Mouse (Mus musculus) liver, embryonic 14.5 days (tissue): ENCODE measurements around the gene Plaa. TPM values are rescaled to one million over a fixed set of nuclear protein-coding genes. Genes with fewer than 3 reads are reported as not detected.
"Not testable (repeated sequence)": the region's sequence is repeated elsewhere in the genome, so short reads cannot be mapped to it uniquely, and the experiment has no call there.

Experiments used
- ATAC-seq: fragments of 200-750 bp; cut with Nextera tagmentation; 2 replicates; pipeline ENCODE4 v1.8.0; 2017; ENCODE audit warnings: moderate number of reproducible peaks, mild to moderate bottlenecking, moderate library complexity; ENCODE audit not compliant: insufficient read depth
- DNase-seq, 3 experiments: peaks; one replicate each; pipeline ENCODE4 v3.0.0-alpha.2; 2012 to 2013; ENCODE audit warnings: low read depth in 3 of 3, low spot score in 3 of 3
- H3K27ac ChIP-seq: fragments of 300-500 bp; sonication (generic); 2 replicates; pipeline ENCODE4 v1.5.1; 2014; ENCODE audit warnings: moderate library complexity, mild to moderate bottlenecking, control low read depth, inconsistent platforms
- H3K27me3 ChIP-seq: fragments of 300-500 bp; sonication (generic); 2 replicates; pipeline ENCODE4 v1.6.1; 2014; ENCODE audit warnings: mild to moderate bottlenecking, low read length, moderate library complexity; ENCODE audit not compliant: control insufficient read depth, insufficient read depth
- H3K36me3 ChIP-seq: fragments of 300-500 bp; sonication (generic); replicated peaks from 2 replicates; pipeline ENCODE4 v1.6.1; 2014; ENCODE audit warnings: low read depth; ENCODE audit not compliant: control insufficient read depth, insufficient read depth
- H3K4me1 ChIP-seq, 2 experiments: fragments of 200-500 bp in 1 of 2; fragments of 300-500 bp in 1 of 2; sonication (generic) in 1 of 2; replicated peaks; 2 replicates each; pipeline ENCODE4 v1.6.1; 2012 to 2014; ENCODE audit warnings: antibody characterized with exemption in 1 of 2, inconsistent platforms in 1 of 2, low read length in 1 of 2; ENCODE audit not compliant: control insufficient read depth in 2 of 2, insufficient read depth in 2 of 2
- H3K4me2 ChIP-seq: fragments of 300-500 bp; sonication (generic); 2 replicates; pipeline ENCODE4 v1.6.1; 2014; ENCODE audit warnings: low read depth, mild to moderate bottlenecking, control low read depth, moderate library complexity
- H3K4me3 ChIP-seq, 2 experiments: fragments of 200-500 bp in 1 of 2; fragments of 300-500 bp in 1 of 2; sonication (generic) in 1 of 2; 2 replicates each; pipeline ENCODE4 v1.5.1; 2012 to 2014; ENCODE audit warnings: low read depth in 2 of 2, low read length in 2 of 2, mild to moderate bottlenecking in 2 of 2, control low read depth in 1 of 2, inconsistent platforms in 1 of 2, moderate library complexity in 1 of 2; ENCODE audit not compliant: insufficient read depth in 1 of 2
- H3K9ac ChIP-seq: fragments of 300-500 bp; sonication (generic); replicated peaks from 2 replicates; pipeline ENCODE4 v1.6.1; 2014; ENCODE audit warnings: mild to moderate bottlenecking, control low read depth, moderate library complexity
- H3K9me3 ChIP-seq: fragments of 300-500 bp; sonication (generic); 2 replicates; pipeline ENCODE4 v1.6.1; 2016; ENCODE audit warnings: low read length, mixed read lengths; ENCODE audit not compliant: control insufficient read depth
- CTCF ChIP-seq: IDR thresholded peaks from 2 replicates; pipeline ENCODE4 v1.5.1; 2016; ENCODE audit warnings: antibody characterized with exemption, low read depth, control low read depth
- EP300 ChIP-seq: IDR thresholded peaks from 2 replicates; pipeline ENCODE4 v1.6.1; 2016; ENCODE audit warnings: antibody characterized with exemption, low read depth
- WGBS: fragments of 180-500 bp; shearing (Covaris S2); extraction: QIAGEN DNeasy Blood & Tissue Kit; methylation state at CpG from one replicate; pipeline ENCODE4 v1.1.7; 2014; ENCODE audit not compliant: insufficient replicate concordance; 5-methylcytosine and 5-hydroxymethylcytosine counted together
- polyA plus RNA-seq, 2 experiments: library from polyadenylated mRNA; depleted of rRNA in 1 of 2; stranded (reverse) in 1 of 2; unstranded in 1 of 2; fragments of >200 nt; fragmentation: Nextera tagmentation in 1 of 2; extraction: Ambion mirVana in 1 of 2; gene quantifications; 2 replicates each; pipeline versions ENCODE4 v1.2.1 to v1.2.3; 2012 to 2014

The Plaa gene
- 12.0 and 17.0 TPM in 2 replicates for polyA plus RNA-seq (2012; rRNA removed)
- 26.3 and 30.8 TPM in 2 replicates for polyA plus RNA-seq (2014; fragmentation: Nextera tagmentation; extraction: Ambion mirVana)

DNA sequence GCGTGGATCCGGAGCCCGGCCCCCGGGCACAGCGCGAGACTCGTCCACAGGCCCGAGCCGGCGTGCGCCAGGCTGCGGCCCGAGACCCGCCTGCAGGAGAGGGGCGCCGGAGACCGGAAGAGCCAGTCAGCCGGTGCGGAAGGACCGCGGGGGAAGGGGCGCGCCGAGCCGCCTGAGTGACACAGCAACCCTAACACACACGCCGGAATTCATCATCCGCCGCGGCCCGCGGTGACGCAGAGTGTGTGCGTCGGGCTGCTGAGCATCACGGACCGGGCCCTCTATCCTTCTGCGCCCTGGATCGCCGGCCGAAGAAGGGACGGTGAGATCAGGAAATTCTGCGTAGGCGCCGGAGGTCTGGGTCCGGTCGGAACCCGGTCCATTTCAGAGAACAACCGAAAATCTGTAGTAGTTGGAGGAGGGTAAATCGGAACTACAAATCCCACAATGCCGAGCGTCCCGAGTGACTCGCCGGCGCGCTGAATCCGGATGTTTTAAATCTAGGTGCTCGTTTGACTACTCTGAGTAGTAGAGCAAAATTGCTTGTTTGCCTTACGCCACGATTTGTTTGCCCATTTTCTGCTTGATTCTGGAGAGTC, at the start of gene Plaa:
Gene Plaa (minus strand): TSS at position 214 of the 599 bp plus-strand sequence.
- peak within 1 kb of the TSS; percentile 8 for H3K27ac ChIP-seq
- peak within 1 kb of the TSS; percentile 89 for H3K4me2 ChIP-seq
- no peaks in the 10 kb centered on the region for H3K36me3 ChIP-seq
- under 1% methylated on average over 61 of the region's 61 CpGs for WGBS
- peak within 1 kb of the TSS; percentile 62 for H3K9ac ChIP-seq
- peaks cover 2 to 4% of the 10 kb centered on the region in 2 experiments; a peak in 2 of 4 replicates for H3K4me1 ChIP-seq
- ATAC-seq (peak; percentile 99), DNase-seq (peak; percentile 74 to 79 (median 75))
- no peaks in the 10 kb centered on the region for H3K27me3 ChIP-seq
- peak within 1 kb of the TSS; percentile 64 to 91 for H3K4me3 ChIP-seq
- TF ChIP-seq EP300 = 0 out of 2 replicates have a peak, but pooled peaks have one; percentile 9
- TF ChIP-seq CTCF = no peak
- no peaks in the 10 kb centered on the region for H3K9me3 ChIP-seq

DNA sequence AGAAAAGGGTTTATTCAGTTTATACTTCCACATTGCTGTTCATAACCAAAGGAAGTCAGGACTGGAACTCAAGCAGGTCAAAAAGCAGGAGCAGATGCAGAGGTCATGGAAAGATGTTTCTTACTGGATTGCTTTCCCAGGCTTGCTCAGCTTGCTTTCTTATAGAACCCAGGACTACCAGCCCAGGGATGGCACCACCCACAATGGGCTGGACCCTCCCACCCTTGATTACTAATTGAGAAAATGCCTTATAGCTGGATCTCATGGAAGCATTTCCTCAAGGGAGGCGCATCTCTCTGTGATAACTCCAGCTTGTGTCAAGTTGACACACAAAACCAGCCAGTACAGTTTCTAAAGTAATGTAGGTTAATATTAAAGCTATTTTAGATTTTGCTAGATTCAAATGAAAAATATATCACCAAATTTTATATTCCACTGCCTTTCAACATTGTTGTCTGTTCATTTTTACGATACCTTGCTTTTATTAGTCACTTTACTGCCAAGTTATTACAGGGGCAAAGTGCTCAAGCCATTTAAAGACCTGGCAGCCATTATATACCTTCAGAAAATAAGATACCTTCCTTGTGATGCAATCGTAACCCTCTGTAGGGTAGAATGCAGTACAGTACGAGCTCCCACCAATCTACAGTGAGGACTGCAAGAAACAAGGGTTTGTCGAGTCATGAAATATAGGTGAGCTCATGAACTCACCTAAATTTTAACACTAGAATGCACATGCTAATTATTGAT, 47.6 kb upstream of the Plaa start:
- not testable (repeated sequence) for H3K4me2 ChIP-seq, H3K9me3 ChIP-seq, H3K4me3 ChIP-seq, DNase-seq, H3K27ac ChIP-seq, H3K27me3 ChIP-seq, H3K36me3 ChIP-seq, ATAC-seq, H3K9ac ChIP-seq, H3K4me1 ChIP-seq
- 58% methylated on average over 5 of the region's 5 CpGs for WGBS

- DNase-seq (no peak), ATAC-seq (no peak)
- no peaks in the 10 kb centered on the region for H3K4me1 ChIP-seq
- no peaks in the 10 kb centered on the region for H3K9me3 ChIP-seq
- H3K9ac ChIP-seq = no peak within 1 kb of the TSS
- no peaks in the 10 kb centered on the region for H3K27me3 ChIP-seq
- H3K4me2 ChIP-seq = no peak within 1 kb of the TSS
- H3K27ac ChIP-seq = no peak within 1 kb of the TSS
- H3K4me3 ChIP-seq = no peak within 1 kb of the TSS
- 66% methylated on average over 3 of the region's 3 CpGs for WGBS
- no peak for TF ChIP-seq CTCF
- TF ChIP-seq EP300 = no peak
- no peaks in the 10 kb centered on the region for H3K36me3 ChIP-seq
Measured at GRCm38 (mm10) chr4:94649920-94650319, 46.9 kb upstream of the Plaa start, which contains the start of gene Lrrc19. TSS of gene Lrrc19 (minus strand) at chr4:94650144.

DNA sequence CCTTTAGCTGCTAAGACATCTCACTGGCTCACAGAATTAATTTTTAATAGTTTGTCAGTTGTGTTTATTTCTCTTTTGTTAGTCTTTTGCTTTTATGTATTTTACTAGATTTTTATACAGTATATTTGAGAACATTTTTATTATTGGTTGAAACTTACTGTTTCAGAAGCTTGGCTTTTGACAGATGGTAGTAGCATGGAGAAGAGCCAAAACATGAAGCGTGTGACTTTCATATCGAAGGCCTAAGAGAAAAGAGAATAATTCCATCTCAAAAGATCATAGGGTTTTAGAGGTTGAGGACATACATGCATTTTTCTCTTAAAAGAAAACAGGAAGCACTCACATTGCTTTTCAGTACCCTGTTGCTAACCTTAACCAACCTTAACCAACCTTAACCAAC, 40.1 kb upstream of the Plaa start:
- H3K27me3 ChIP-seq = no peaks in the 10 kb centered on the region
- ATAC-seq (no peak), DNase-seq (no peak)
- no peak for TF ChIP-seq EP300
- no peak for TF ChIP-seq CTCF
- H3K27ac ChIP-seq = no peak overlapping the region
- H3K9ac ChIP-seq = no peak overlapping the region
- 75% methylated on average over 2 of the region's 2 CpGs for WGBS
- H3K4me3 ChIP-seq = no peak overlapping the region
- no peaks in the 10 kb centered on the region for H3K4me1 ChIP-seq
- H3K4me2 ChIP-seq = no peak overlapping the region
- H3K36me3 ChIP-seq = no peaks in the 10 kb centered on the region
- no peaks in the 10 kb centered on the region for H3K9me3 ChIP-seq

GRCm38 (mm10) chr4:94620077-94620476, 17.0 kb upstream of the Plaa start:
- no peak overlapping the region for H3K4me2 ChIP-seq
- TF ChIP-seq CTCF (no peak), EP300 (no peak)
- no peak overlapping the region for H3K9ac ChIP-seq
- no peak overlapping the region for H3K4me3 ChIP-seq
- no peaks in the 10 kb centered on the region for H3K36me3 ChIP-seq
- WGBS = 61% methylated on average over 2 of the region's 2 CpGs
- H3K27ac ChIP-seq = no peak overlapping the region
- DNase-seq = no peak
- no peaks in the 10 kb centered on the region for H3K9me3 ChIP-seq
- peaks cover 0 to under 1% of the 10 kb centered on the region in 2 experiments; a peak in 1 of 4 replicates for H3K4me1 ChIP-seq
- no peaks in the 10 kb centered on the region for H3K27me3 ChIP-seq
- ATAC-seq = no peak
